Mouse (Mus musculus) G1E-ER4 (cell line): ENCODE measurements around the gene Cacna2d3. TPM values are rescaled to one million over a fixed set of nuclear protein-coding genes. Genes with fewer than 3 reads are reported as not detected.

Source experiments
- GATA1 ChIP-seq: IDR thresholded peaks from one replicate; pipeline ENCODE4 v1.8.0; 2012; ENCODE audit warnings: low read length, inconsistent platforms
- polyA plus RNA-seq: library from polyadenylated mRNA; stranded (reverse); fragments of >175 nt; gene quantifications from 2 replicates; pipeline ENCODE4 v1.2.3, GENCODE M21; 2012

The Cacna2d3 gene
- polyA plus RNA-seq, 1 experiment, result not detected

- TF ChIP-seq GATA1, result no peak
Observed at GRCm38 (mm10) chr14:29222191-29222882, 499.3 kb downstream of the Cacna2d3 start.

- no peak for TF ChIP-seq GATA1
Observed at GRCm38 (mm10) chr14:29216106-29216505, 505.6 kb downstream of the Cacna2d3 start.

GRCm38 (mm10) chr14:29204967-29205268, 516.7 kb downstream of the Cacna2d3 start:
- TF ChIP-seq GATA1, result no peak

GRCm38 (mm10) chr14:29204236-29204966, 517.3 kb downstream of the Cacna2d3 start:
- no peak for TF ChIP-seq GATA1

GRCm38 (mm10) chr14:29196171-29196570, 525.5 kb downstream of the Cacna2d3 start:
- no peak for TF ChIP-seq GATA1

GRCm38 (mm10) chr14:29191426-29191825, 530.2 kb downstream of the Cacna2d3 start:
- no peak for TF ChIP-seq GATA1

GRCm38 (mm10) chr14:29183730-29184129, 537.9 kb downstream of the Cacna2d3 start:
- TF ChIP-seq GATA1, result no peak

GRCm38 (mm10) chr14:29179397-29179888, 542.2 kb downstream of the Cacna2d3 start:
- no peak for TF ChIP-seq GATA1

- TF ChIP-seq GATA1, result no peak
Observed at GRCm38 (mm10) chr14:29178695-29179396, 542.8 kb downstream of the Cacna2d3 start.

GRCm38 (mm10) chr14:29174762-29175161, 546.9 kb downstream of the Cacna2d3 start:
- TF ChIP-seq GATA1, result no peak

GRCm38 (mm10) chr14:29172207-29172606, 549.5 kb downstream of the Cacna2d3 start:
- no peak for TF ChIP-seq GATA1

GRCm38 (mm10) chr14:29164653-29165030, 557.0 kb downstream of the Cacna2d3 start:
- no peak for TF ChIP-seq GATA1

- no peak for TF ChIP-seq GATA1
Observed at GRCm38 (mm10) chr14:29163998-29164652, 557.5 kb downstream of the Cacna2d3 start.

GRCm38 (mm10) chr14:29159803-29160202, 561.9 kb downstream of the Cacna2d3 start:
- TF ChIP-seq GATA1, result no peak

GRCm38 (mm10) chr14:29157096-29157495, 564.6 kb downstream of the Cacna2d3 start:
- TF ChIP-seq GATA1, result no peak

- TF ChIP-seq GATA1, result no peak
Observed at GRCm38 (mm10) chr14:29144184-29144583, 577.5 kb downstream of the Cacna2d3 start.
